Mouse (Mus musculus) liver, embryonic 16.5 days (tissue): ENCODE results near the gene Atrip. TPM values are rescaled to one million over a fixed set of nuclear protein-coding genes. Genes with fewer than 3 reads are reported as not detected.

Experiments
- ATAC-seq: fragments of 200-750 bp; cut with Nextera tagmentation; 2 replicates; pipeline ENCODE4 v1.8.0; 2017; ENCODE audit warnings: low read depth, mild to moderate bottlenecking, moderate number of reproducible peaks, moderate library complexity
- H3K27ac ChIP-seq: fragments of 300-500 bp; sonication (generic); 2 replicates; pipeline ENCODE4 v1.5.1; 2014; ENCODE audit warnings: mild to moderate bottlenecking, low read length
- H3K27me3 ChIP-seq: fragments of 300-500 bp; sonication (generic); 2 replicates; pipeline ENCODE4 v1.6.1; 2014; ENCODE audit warnings: low read depth, low read length, mixed read lengths; ENCODE audit not compliant: control insufficient read depth, insufficient read depth
- H3K36me3 ChIP-seq: fragments of 300-500 bp; sonication (generic); 2 replicates; pipeline ENCODE4 v1.6.1; 2014; ENCODE audit warnings: mild to moderate bottlenecking; ENCODE audit not compliant: control insufficient read depth, insufficient read depth
- H3K4me1 ChIP-seq: fragments of 300-500 bp; sonication (generic); 2 replicates; pipeline ENCODE4 v1.6.1; 2014; ENCODE audit warnings: low read depth, low read length, mixed read lengths; ENCODE audit not compliant: control insufficient read depth
- H3K4me2 ChIP-seq: fragments of 300-500 bp; sonication (generic); 2 replicates; pipeline ENCODE4 v1.6.1; 2014; ENCODE audit warnings: low read depth, low read length, mixed read lengths
- H3K4me3 ChIP-seq: fragments of 300-500 bp; sonication (generic); 2 replicates; pipeline ENCODE4 v1.5.1; 2014; ENCODE audit warnings: low read depth, mild to moderate bottlenecking, low read length
- H3K9ac ChIP-seq: fragments of 300-500 bp; sonication (generic); 2 replicates; pipeline ENCODE4 v1.6.1; 2014; ENCODE audit warnings: low read depth, low read length
- H3K9me3 ChIP-seq: fragments of 300-500 bp; sonication (generic); replicated peaks from 2 replicates; pipeline ENCODE4 v1.6.1; 2016; ENCODE audit warnings: low read length; ENCODE audit not compliant: control insufficient read depth
- WGBS: fragments of 180-500 bp; shearing (Covaris S2); extraction: QIAGEN DNeasy Blood & Tissue Kit; methylation state at CpG from one replicate; pipeline ENCODE4 v1.1.7; 2014; ENCODE audit not compliant: insufficient replicate concordance; 5-methylcytosine and 5-hydroxymethylcytosine counted together
- polyA plus RNA-seq: library from polyadenylated mRNA; unstranded; fragments of >200 nt; fragmentation: Nextera tagmentation; extraction: Ambion mirVana; gene quantifications from 2 replicates; pipeline ENCODE4 v1.2.1, GENCODE M21; 2015

The Atrip gene
- polyA plus RNA-seq, 1 experiment from 2014 or later: 8.8 TPM

GRCm38 (mm10) chr9:109082124-109082800 is 8.3 kb upstream of the Atrip start, which contains the start of the genes Ccdc51 and Tma7:
Gene Ccdc51 (plus strand): TSS chr9:109082493.
Gene Tma7 (minus strand): TSS chr9:109082587.
- ATAC-seq: peak; percentile 99
- Histone ChIP-seq H3K9me3 (no peaks in the 10 kb centered on the region), H3K4me3 (peak within 1 kb of the TSS; percentile 83), H3K27me3 (no peaks in the 10 kb centered on the region), H3K9ac (peak within 1 kb of the TSS; percentile 86), H3K27ac (peak within 1 kb of the TSS; percentile 75), H3K36me3 (0 out of 2 replicates have a peak, but pooled peaks cover 5% of the 10 kb centered on the region), H3K4me2 (peak within 1 kb of the TSS; percentile 76), H3K4me1 (peaks cover 21% of the 10 kb centered on the region)
- under 1% methylated on average over 37 of the region's 37 CpGs for WGBS

GRCm38 (mm10) chr9:109081749-109082123 is 7.8 kb upstream of the Atrip start:
- WGBS: 2% methylated on average over 11 of the region's 11 CpGs
- peak overlapping the region; percentile 86 for H3K9ac ChIP-seq
- H3K4me1 ChIP-seq: peaks cover 21% of the 10 kb centered on the region
- peak; percentile 1; the same call in 1 of the 2 replicates for ATAC-seq
- peak overlapping the region; percentile 83 for H3K4me3 ChIP-seq
- H3K36me3 ChIP-seq: 0 out of 2 replicates have a peak, but pooled peaks cover 5% of the 10 kb centered on the region
- H3K9me3 ChIP-seq: no peaks in the 10 kb centered on the region
- peak overlapping the region; percentile 53 for H3K27ac ChIP-seq
- H3K4me2 ChIP-seq: peak overlapping the region; percentile 76
- no peaks in the 10 kb centered on the region for H3K27me3 ChIP-seq

- Histone ChIP-seq H3K9ac (no peak overlapping the region), H3K27me3 (no peaks in the 10 kb centered on the region), H3K4me3 (no peak overlapping the region), H3K9me3 (no peaks in the 10 kb centered on the region), H3K4me2 (peak overlapping the region; percentile 76), H3K36me3 (0 out of 2 replicates have a peak, but pooled peaks cover 5% of the 10 kb centered on the region), H3K4me1 (peaks cover 21% of the 10 kb centered on the region), H3K27ac (no peak overlapping the region)
- WGBS: 80% methylated on average over 3 of the region's 3 CpGs
- no peak for ATAC-seq
These were observed 6.6 kb upstream of the Atrip start for GRCm38 (mm10) chr9:109080516-109080915.

GRCm38 (mm10) chr9:109068095-109068735 is 5.7 kb downstream of the Atrip start:
- peaks cover 14% of the 10 kb centered on the region for H3K36me3 ChIP-seq
- ATAC-seq: peak; percentile 48; the same call in 1 of the 2 replicates

GRCm38 (mm10) chr9:109060898-109061295 is 13.0 kb downstream of the Atrip start:
- Histone ChIP-seq H3K27ac (no peak overlapping the region), H3K9me3 (no peaks in the 10 kb centered on the region), H3K27me3 (no peaks in the 10 kb centered on the region), H3K4me3 (no peak overlapping the region), H3K36me3 (peaks cover 9% of the 10 kb centered on the region), H3K4me1 (peaks cover 13% of the 10 kb centered on the region), H3K9ac (no peak overlapping the region), H3K4me2 (no peak overlapping the region)
- ATAC-seq: no peak
- WGBS: 80% methylated on average over 5 of the region's 5 CpGs

More at GRCm38 (mm10) chr9:109068095-109068735, 5.7 kb downstream of the Atrip start:
- Histone ChIP-seq H3K4me1 (peaks cover 7% of the 10 kb centered on the region), H3K4me3 (no peak overlapping the region), H3K9me3 (no peaks in the 10 kb centered on the region), H3K27ac (no peak overlapping the region), H3K4me2 (no peak overlapping the region), H3K27me3 (no peaks in the 10 kb centered on the region), H3K9ac (no peak overlapping the region)
- WGBS: 85% methylated on average over 3 of the region's 3 CpGs

GRCm38 (mm10) chr9:109060184-109060897 is 13.6 kb downstream of the Atrip start:
- H3K36me3 ChIP-seq: peaks cover 7% of the 10 kb centered on the region
- H3K27ac ChIP-seq: no peak overlapping the region
- 81% methylated on average over 16 of the region's 16 CpGs for WGBS
- H3K27me3 ChIP-seq: no peaks in the 10 kb centered on the region
- H3K4me2 ChIP-seq: no peak overlapping the region
- H3K9ac ChIP-seq: no peak overlapping the region
- H3K4me1 ChIP-seq: peaks cover 15% of the 10 kb centered on the region
- no peaks in the 10 kb centered on the region for H3K9me3 ChIP-seq
- H3K4me3 ChIP-seq: no peak overlapping the region
- ATAC-seq: no peak

- H3K36me3 ChIP-seq: no peaks in the 10 kb centered on the region
- 3% methylated on average over 15 of the region's 15 CpGs for WGBS
- no peaks in the 10 kb centered on the region for H3K27me3 ChIP-seq
- H3K4me2 ChIP-seq: peak within 1 kb of the TSS; percentile 72
- H3K27ac ChIP-seq: peak within 1 kb of the TSS; percentile 72
- H3K4me1 ChIP-seq: peaks cover 26% of the 10 kb centered on the region
- peak within 1 kb of the TSS; percentile 53 for H3K9ac ChIP-seq
- peak within 1 kb of the TSS; percentile 54 for H3K4me3 ChIP-seq
- peak; percentile 97 for ATAC-seq
- no peaks in the 10 kb centered on the region for H3K9me3 ChIP-seq
These were observed 14.6 kb downstream of the Atrip start, which contains the start of gene Trex1 for GRCm38 (mm10) chr9:109059136-109059903. Gene Trex1 (minus strand): TSS chr9:109059734.

GRCm38 (mm10) chr9:109058006-109058765 is 15.7 kb downstream of the Atrip start:
- H3K4me1 ChIP-seq: peaks cover 27% of the 10 kb centered on the region
- H3K36me3 ChIP-seq: no peaks in the 10 kb centered on the region
- 83% methylated on average over 19 of the region's 19 CpGs for WGBS
- H3K4me3 ChIP-seq: peak overlapping the region; percentile 54
- no peak for ATAC-seq
- no peaks in the 10 kb centered on the region for H3K9me3 ChIP-seq
- no peaks in the 10 kb centered on the region for H3K27me3 ChIP-seq
- H3K4me2 ChIP-seq: peak overlapping the region; percentile 72; the same call in 1 of the 2 replicates
- H3K27ac ChIP-seq: no peak overlapping the region
- no peak overlapping the region for H3K9ac ChIP-seq
